Mouse (Mus musculus) liver, embryonic 14.5 days (tissue): Measurements from ENCODE around the gene Sde2. TPM values are rescaled to one million over a fixed set of nuclear protein-coding genes. Genes with fewer than 3 reads are reported as not detected.
"Not testable (repeated sequence)": the region's sequence is repeated elsewhere in the genome, so short reads cannot be mapped to it uniquely, and the experiment has no call there.

Experiments used
- ATAC-seq: fragments of 200-750 bp; cut with Nextera tagmentation; 2 replicates; pipeline ENCODE4 v1.8.0; 2017; ENCODE audit warnings: moderate number of reproducible peaks, mild to moderate bottlenecking, moderate library complexity; ENCODE audit not compliant: insufficient read depth
- DNase-seq, 3 experiments: peaks; one replicate each; pipeline ENCODE4 v3.0.0-alpha.2; 2012 to 2013; ENCODE audit warnings: low read depth in 3 of 3, low spot score in 3 of 3
- H3K27ac ChIP-seq: fragments of 300-500 bp; sonication (generic); 2 replicates; pipeline ENCODE4 v1.5.1; 2014; ENCODE audit warnings: moderate library complexity, mild to moderate bottlenecking, control low read depth, inconsistent platforms
- H3K27me3 ChIP-seq: fragments of 300-500 bp; sonication (generic); 2 replicates; pipeline ENCODE4 v1.6.1; 2014; ENCODE audit warnings: mild to moderate bottlenecking, low read length, moderate library complexity; ENCODE audit not compliant: control insufficient read depth, insufficient read depth
- H3K36me3 ChIP-seq: fragments of 300-500 bp; sonication (generic); replicated peaks from 2 replicates; pipeline ENCODE4 v1.6.1; 2014; ENCODE audit warnings: low read depth; ENCODE audit not compliant: control insufficient read depth, insufficient read depth
- H3K4me1 ChIP-seq, 2 experiments: fragments of 200-500 bp in 1 of 2; fragments of 300-500 bp in 1 of 2; sonication (generic) in 1 of 2; replicated peaks; 2 replicates each; pipeline ENCODE4 v1.6.1; 2012 to 2014; ENCODE audit warnings: antibody characterized with exemption in 1 of 2, inconsistent platforms in 1 of 2, low read length in 1 of 2; ENCODE audit not compliant: control insufficient read depth in 2 of 2, insufficient read depth in 2 of 2
- H3K4me2 ChIP-seq: fragments of 300-500 bp; sonication (generic); 2 replicates; pipeline ENCODE4 v1.6.1; 2014; ENCODE audit warnings: low read depth, mild to moderate bottlenecking, control low read depth, moderate library complexity
- H3K4me3 ChIP-seq, 2 experiments: fragments of 200-500 bp in 1 of 2; fragments of 300-500 bp in 1 of 2; sonication (generic) in 1 of 2; 2 replicates each; pipeline ENCODE4 v1.5.1; 2012 to 2014; ENCODE audit warnings: low read depth in 2 of 2, low read length in 2 of 2, mild to moderate bottlenecking in 2 of 2, control low read depth in 1 of 2, inconsistent platforms in 1 of 2, moderate library complexity in 1 of 2; ENCODE audit not compliant: insufficient read depth in 1 of 2
- H3K9ac ChIP-seq: fragments of 300-500 bp; sonication (generic); replicated peaks from 2 replicates; pipeline ENCODE4 v1.6.1; 2014; ENCODE audit warnings: mild to moderate bottlenecking, control low read depth, moderate library complexity
- H3K9me3 ChIP-seq: fragments of 300-500 bp; sonication (generic); 2 replicates; pipeline ENCODE4 v1.6.1; 2016; ENCODE audit warnings: low read length, mixed read lengths; ENCODE audit not compliant: control insufficient read depth
- CTCF ChIP-seq: IDR thresholded peaks from 2 replicates; pipeline ENCODE4 v1.5.1; 2016; ENCODE audit warnings: antibody characterized with exemption, low read depth, control low read depth
- EP300 ChIP-seq: IDR thresholded peaks from 2 replicates; pipeline ENCODE4 v1.6.1; 2016; ENCODE audit warnings: antibody characterized with exemption, low read depth
- WGBS: fragments of 180-500 bp; shearing (Covaris S2); extraction: QIAGEN DNeasy Blood & Tissue Kit; methylation state at CpG from one replicate; pipeline ENCODE4 v1.1.7; 2014; ENCODE audit not compliant: insufficient replicate concordance; 5-methylcytosine and 5-hydroxymethylcytosine counted together
- polyA plus RNA-seq, 2 experiments: library from polyadenylated mRNA; depleted of rRNA in 1 of 2; stranded (reverse) in 1 of 2; unstranded in 1 of 2; fragments of >200 nt; fragmentation: Nextera tagmentation in 1 of 2; extraction: Ambion mirVana in 1 of 2; gene quantifications; 2 replicates each; pipeline versions ENCODE4 v1.2.1 to v1.2.3; 2012 to 2014

Sde2 gene
- polyA plus RNA-seq, 2 experiments, result 15.5 to 15.8 TPM

- Histone ChIP-seq H3K4me2 (no peak overlapping the region), H3K27ac (no peak overlapping the region), H3K27me3 (no peaks in the 10 kb centered on the region), H3K4me1 (peaks cover 0 to 21% of the 10 kb centered on the region in 2 experiments; a peak in 2 of 4 replicates), H3K36me3 (no peaks in the 10 kb centered on the region), H3K9me3 (no peaks in the 10 kb centered on the region), H3K4me3 (no peak overlapping the region), H3K9ac (no peak overlapping the region)
- ATAC-seq (no peak), DNase-seq (no peak)
- WGBS, result 23% methylated on average over 9 of the region's 9 CpGs
- no peak for TF ChIP-seq EP300
- no peak for TF ChIP-seq CTCF
These were observed 33.6 kb downstream of the Sde2 start for GRCm38 (mm10) chr1:180884484-180884883.

GRCm38 (mm10) chr1:180888556-180889042, 37.7 kb downstream of the Sde2 start:
- Histone ChIP-seq H3K9ac (no peak overlapping the region), H3K4me1 (peaks cover 0 to 20% of the 10 kb centered on the region in 2 experiments; a peak in 2 of 4 replicates), H3K27ac (no peak overlapping the region), H3K27me3 (peaks cover 8% of the 10 kb centered on the region), H3K4me2 (no peak overlapping the region; the same call in 1 of the 2 replicates), H3K9me3 (no peaks in the 10 kb centered on the region), H3K4me3 (no peak overlapping the region), H3K36me3 (no peaks in the 10 kb centered on the region)
- 17% methylated on average over 13 of the region's 13 CpGs for WGBS
- ATAC-seq, result peak; percentile 32; the same call in 1 of the 2 replicates
- no peak for DNase-seq
- TF ChIP-seq CTCF, result no peak

GRCm38 (mm10) chr1:180889172-180889571, 38.2 kb downstream of the Sde2 start:
- peaks cover 14% of the 10 kb centered on the region for H3K27me3 ChIP-seq
- ATAC-seq (no peak), DNase-seq (no peak)
- WGBS, result 35% methylated on average over 7 of the region's 7 CpGs
- peaks cover 0 to 14% of the 10 kb centered on the region in 2 experiments; a peak in 1 of 4 replicates for H3K4me1 ChIP-seq
- H3K27ac ChIP-seq, result no peak overlapping the region
- H3K4me3 ChIP-seq, result no peak overlapping the region
- no peak for TF ChIP-seq CTCF
- TF ChIP-seq EP300, result no peak
- no peaks in the 10 kb centered on the region for H3K36me3 ChIP-seq
- no peak overlapping the region; the same call in 1 of the 2 replicates for H3K4me2 ChIP-seq
- no peaks in the 10 kb centered on the region for H3K9me3 ChIP-seq
- H3K9ac ChIP-seq, result no peak overlapping the region

- H3K4me3 ChIP-seq, result no peak overlapping the region
- no peak overlapping the region for H3K4me2 ChIP-seq
- H3K36me3 ChIP-seq, result no peaks in the 10 kb centered on the region
- H3K9ac ChIP-seq, result no peak overlapping the region
- DNase-seq (no peak), ATAC-seq (no peak)
- TF ChIP-seq EP300 (no peak), CTCF (peak; percentile 63)
- H3K27me3 ChIP-seq, result peaks cover 21% of the 10 kb centered on the region
- H3K9me3 ChIP-seq, result no peaks in the 10 kb centered on the region
- WGBS, result 27% methylated on average over 6 of the region's 6 CpGs
- H3K4me1 ChIP-seq, result peaks cover 0 to 12% of the 10 kb centered on the region in 2 experiments; a peak in 1 of 4 replicates
- H3K27ac ChIP-seq, result no peak overlapping the region
These were observed 38.9 kb downstream of the Sde2 start for GRCm38 (mm10) chr1:180889841-180890240.

- peaks cover 25% of the 10 kb centered on the region for H3K27me3 ChIP-seq
- ATAC-seq (no peak), DNase-seq (no peak)
- TF ChIP-seq EP300, result no peak
- TF ChIP-seq CTCF, result no peak
- peaks cover 0 to 12% of the 10 kb centered on the region in 2 experiments; a peak in 1 of 4 replicates for H3K4me1 ChIP-seq
- H3K9me3 ChIP-seq, result no peaks in the 10 kb centered on the region
- no peak within 1 kb of the TSS for H3K27ac ChIP-seq
- WGBS, result 49% methylated on average over 10 of the region's 10 CpGs
- H3K9ac ChIP-seq, result no peak within 1 kb of the TSS
- H3K36me3 ChIP-seq, result no peaks in the 10 kb centered on the region
- no peak within 1 kb of the TSS for H3K4me2 ChIP-seq
- no peak within 1 kb of the TSS for H3K4me3 ChIP-seq
These were observed 41.9 kb downstream of the Sde2 start, which contains the start of gene Lefty2 for GRCm38 (mm10) chr1:180892808-180893207. Gene Lefty2 (plus strand): TSS chr1:180893108.

- not testable (repeated sequence) for H3K4me3 ChIP-seq, H3K27ac ChIP-seq, H3K9me3 ChIP-seq, H3K4me2 ChIP-seq, H3K4me1 ChIP-seq, ATAC-seq, DNase-seq, H3K9ac ChIP-seq, H3K36me3 ChIP-seq
- 9% methylated on average over 42 of the region's 51 CpGs for WGBS
- H3K27me3 ChIP-seq, result peaks cover 25% of the 10 kb centered on the region
These were observed 43.4 kb downstream of the Sde2 start for GRCm38 (mm10) chr1:180894088-180894987.
